Mouse (Mus musculus) lung, postnatal 25 days (tissue): Measurements from ENCODE around the gene Aim2.
"Not testable (repeated sequence)": the region's sequence is repeated elsewhere in the genome, so short reads cannot be mapped to it uniquely, and the experiment has no call there.

ENCODE experiments used
- DNase-seq: peaks from one replicate; pipeline ENCODE4 v3.0.0; 2022; ENCODE audit warnings: low spot score

Gene Aim2

DNA sequence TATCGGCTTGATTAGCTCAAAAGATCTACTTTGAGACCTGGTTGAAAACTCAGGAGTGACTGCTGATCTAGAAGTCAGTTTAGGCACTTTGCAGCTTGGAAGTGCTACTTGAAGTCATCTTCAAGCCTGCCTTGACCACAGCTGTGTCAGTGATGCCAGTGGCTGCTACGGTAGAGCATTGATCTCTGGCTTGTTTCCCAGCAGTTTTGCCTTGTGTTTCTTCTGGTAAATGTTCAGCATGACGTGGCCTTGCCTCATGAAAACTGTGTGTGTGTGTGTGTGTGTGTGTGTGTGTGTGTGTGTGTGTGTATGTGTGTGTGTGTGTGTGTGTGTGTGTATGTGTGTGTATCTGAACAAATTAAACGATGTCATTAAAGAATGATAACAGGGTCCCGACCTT is 106.1 kb downstream of the Aim2 start:
- DNase-seq = no peak

DNA sequence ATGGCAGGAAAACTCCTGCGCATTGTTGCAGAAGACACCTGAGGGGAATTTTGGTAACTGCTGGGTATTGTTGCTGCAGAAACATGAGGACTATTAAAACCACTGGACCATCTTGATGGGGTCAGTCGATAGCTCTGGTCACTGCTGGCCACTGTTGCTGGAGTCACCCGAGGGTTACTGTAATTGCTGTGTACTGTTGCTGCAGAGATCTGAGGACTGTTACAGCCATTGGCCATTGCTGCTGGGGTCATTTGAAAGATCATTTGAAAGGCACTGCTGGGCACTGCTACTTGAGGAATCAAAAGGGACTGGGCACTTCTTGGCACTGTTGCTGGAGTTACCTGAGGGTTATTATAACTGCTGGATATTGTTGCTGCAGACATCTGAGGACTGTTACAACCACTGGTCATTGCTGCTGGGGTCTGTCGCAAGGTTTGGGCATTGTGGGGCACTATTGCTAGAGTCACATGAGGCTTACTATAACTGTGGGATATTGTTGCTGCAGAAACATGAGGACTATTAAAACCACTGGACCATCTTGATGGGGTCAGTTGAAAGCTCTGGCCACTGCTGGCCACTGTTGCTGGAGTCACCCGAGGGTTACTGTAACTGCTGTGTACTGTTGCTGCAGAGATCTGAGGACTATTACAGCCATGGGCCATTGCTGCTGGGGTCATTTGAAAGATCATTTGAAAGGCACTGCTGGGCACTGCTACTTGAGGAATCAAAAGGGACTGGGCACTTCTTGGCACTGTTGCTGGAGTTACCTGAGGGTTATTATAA is 129.9 kb downstream of the Aim2 start:
- DNase-seq = not testable (repeated sequence)

- DNase-seq = not testable (repeated sequence)
Observed at GRCm38 (mm10) chr1:173481182-173481574, 130.5 kb downstream of the Aim2 start.

GRCm38 (mm10) chr1:173490812-173491480 is 140.3 kb downstream of the Aim2 start, which contains the start of gene Ifi206:
Ifi206 (minus strand) TSS chr1:173491041.
- peak; percentile 20 for DNase-seq

- DNase-seq = not testable (repeated sequence)
Observed at GRCm38 (mm10) chr1:173491483-173491882, 140.8 kb downstream of the Aim2 start.

DNA sequence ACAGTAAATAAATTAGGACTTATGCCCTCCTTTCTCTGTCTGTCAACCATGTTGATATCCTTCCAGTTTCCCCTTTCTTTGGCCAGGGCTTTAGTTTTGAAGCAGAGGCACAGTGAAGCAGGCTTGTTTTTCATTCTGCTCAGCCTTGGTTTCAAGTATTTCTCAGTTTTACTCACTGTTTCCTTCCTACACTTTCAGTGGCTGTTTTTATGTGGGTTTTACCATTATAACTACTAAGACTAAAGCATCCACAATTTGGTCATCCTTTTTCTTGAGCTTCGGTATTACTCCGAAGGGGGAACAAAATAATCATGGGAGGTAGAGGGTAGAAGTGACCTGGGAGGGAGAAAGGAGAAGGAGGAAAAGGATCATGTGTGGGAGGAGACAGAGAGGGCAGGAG is 159.9 kb downstream of the Aim2 start:
- not testable (repeated sequence) for DNase-seq
